Mouse (Mus musculus) myocyte (in vitro differentiated cells): ENCODE data around the gene Klhl3. TPM values are rescaled to one million over a fixed set of nuclear protein-coding genes. Genes with fewer than 3 reads are reported as not detected.

Experiments used
- H3K27me3 ChIP-seq: one replicate; pipeline ENCODE4 v1.6.1; 2011; ENCODE audit not compliant: control insufficient read depth, insufficient read depth, insufficient read length
- H3K36me3 ChIP-seq: one replicate; pipeline ENCODE4 v1.6.1; 2011; ENCODE audit not compliant: control insufficient read depth, insufficient read depth
- H3K4me2 ChIP-seq: one replicate; pipeline ENCODE4 v1.6.1; 2011; ENCODE audit warnings: low read depth, control low read depth
- H3K4me3 ChIP-seq: one replicate; pipeline ENCODE4 v1.5.1; 2011; ENCODE audit warnings: mild to moderate bottlenecking, control low read depth, moderate library complexity
- H3K79me2 ChIP-seq: one replicate; pipeline ENCODE4 v1.6.1; 2011; ENCODE audit not compliant: control insufficient read depth, insufficient read depth
- H3ac ChIP-seq: one replicate; pipeline ENCODE4 v1.6.1; 2011; ENCODE audit not compliant: control insufficient read depth, insufficient read length
- CEBPB ChIP-seq: IDR thresholded peaks from 2 replicates; pipeline ENCODE4 v1.6.1; 2011; ENCODE audit warnings: mild to moderate bottlenecking, moderate library complexity; ENCODE audit not compliant: poor library complexity, insufficient read depth, severe bottlenecking
- E2F4 ChIP-seq: IDR thresholded peaks from one replicate; pipeline ENCODE4 v1.6.1; 2011; ENCODE audit warnings: mild to moderate bottlenecking, control low read depth, moderate library complexity; ENCODE audit not compliant: insufficient read depth
- MAX ChIP-seq: IDR thresholded peaks from one replicate; pipeline ENCODE4 v1.6.1; 2011; ENCODE audit warnings: low read depth, mild to moderate bottlenecking, control low read depth
- MYOD1 ChIP-seq, 3 experiments: IDR thresholded peaks; one replicate each; pipeline ENCODE4 v1.6.1; 2011; ENCODE audit warnings: control low read depth in 2 of 3, low read depth in 2 of 3, mild to moderate bottlenecking in 2 of 3, moderate library complexity in 1 of 3; ENCODE audit not compliant: insufficient read length in 2 of 3, control insufficient read depth in 1 of 3
- MYOG ChIP-seq, 3 experiments: IDR thresholded peaks; one replicate each; pipeline ENCODE4 v1.6.1; 2011; ENCODE audit warnings: control low read depth in 2 of 3, low read depth in 2 of 3, mild to moderate bottlenecking in 2 of 3; ENCODE audit not compliant: insufficient read length in 2 of 3, control insufficient read depth in 1 of 3, insufficient read depth in 1 of 3
- POLR2A ChIP-seq: IDR thresholded peaks from one replicate; pipeline ENCODE4 v1.6.1; 2011; ENCODE audit warnings: low read depth, mild to moderate bottlenecking, control low read depth, moderate library complexity; ENCODE audit not compliant: insufficient read length
- POLR2AphosphoS2 ChIP-seq: IDR thresholded peaks from one replicate; pipeline ENCODE4 v1.6.1; 2011; ENCODE audit warnings: low read depth, control low read depth; ENCODE audit not compliant: insufficient read length
- REST ChIP-seq: IDR thresholded peaks from one replicate; pipeline ENCODE4 v1.6.1; 2011; ENCODE audit warnings: mild to moderate bottlenecking, control low read depth, moderate library complexity; ENCODE audit not compliant: insufficient read depth, insufficient read length
- SRF ChIP-seq: IDR thresholded peaks from one replicate; pipeline ENCODE4 v1.6.1; 2011; ENCODE audit warnings: low read depth; ENCODE audit not compliant: control insufficient read depth, insufficient read length
- TCF12 ChIP-seq: IDR thresholded peaks from one replicate; pipeline ENCODE4 v1.6.1; 2011; ENCODE audit warnings: mild to moderate bottlenecking, control low read depth; ENCODE audit not compliant: poor library complexity, insufficient read depth, severe bottlenecking
- TCF3 ChIP-seq: IDR thresholded peaks from one replicate; pipeline ENCODE4 v1.6.1; 2011; ENCODE audit warnings: low read depth, control low read depth; ENCODE audit not compliant: insufficient read length
- USF1 ChIP-seq: IDR thresholded peaks from one replicate; pipeline ENCODE4 v1.6.1; 2011; ENCODE audit warnings: low read depth, mild to moderate bottlenecking, control low read depth, moderate library complexity
- polyA plus RNA-seq: library from polyadenylated mRNA; unstranded; fragments of >200 nt; fragmentation: generic; extraction: Trizol; gene quantifications from one replicate; pipeline ENCODE4 v1.2.1, GENCODE M21; 2012; ENCODE audit warnings: missing spikeins

Klhl3 gene
- polyA plus RNA-seq, 1 experiment: 0.01 TPM

DNA sequence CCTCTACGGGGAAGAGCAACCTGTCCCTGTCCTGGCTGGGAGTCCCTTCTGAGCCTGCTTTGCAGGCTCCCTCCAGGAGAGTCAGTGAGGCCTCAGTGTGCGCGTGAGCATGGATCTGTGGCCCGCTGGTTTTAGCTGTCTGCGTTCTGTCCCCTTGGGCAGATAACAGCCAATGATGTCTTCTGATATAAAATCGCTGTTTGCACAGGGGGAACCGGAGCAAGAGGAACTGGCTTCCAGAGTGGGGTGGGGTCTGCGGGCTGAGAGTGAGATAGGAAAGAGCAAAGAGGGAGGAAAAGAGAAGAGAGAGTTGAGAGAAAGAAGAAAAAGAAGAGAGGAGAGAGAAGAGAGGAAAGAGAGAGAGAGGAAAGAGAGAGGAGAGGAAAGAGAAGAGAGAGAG, 43.6 kb upstream of the Klhl3 start:
- TF ChIP-seq USF1 (no peak), POLR2A (no peak), REST (no peak), E2F4 (no peak), TCF12 (no peak)
- Histone ChIP-seq H3K79me2 (no peaks in the 10 kb centered on the region), H3K4me2 (peak overlapping the region; percentile 77), H3ac (peak overlapping the region; percentile 26), H3K4me3 (peak overlapping the region; percentile 54), H3K27me3 (peaks cover 4% of the 10 kb centered on the region), H3K36me3 (no peaks in the 10 kb centered on the region)

DNA sequence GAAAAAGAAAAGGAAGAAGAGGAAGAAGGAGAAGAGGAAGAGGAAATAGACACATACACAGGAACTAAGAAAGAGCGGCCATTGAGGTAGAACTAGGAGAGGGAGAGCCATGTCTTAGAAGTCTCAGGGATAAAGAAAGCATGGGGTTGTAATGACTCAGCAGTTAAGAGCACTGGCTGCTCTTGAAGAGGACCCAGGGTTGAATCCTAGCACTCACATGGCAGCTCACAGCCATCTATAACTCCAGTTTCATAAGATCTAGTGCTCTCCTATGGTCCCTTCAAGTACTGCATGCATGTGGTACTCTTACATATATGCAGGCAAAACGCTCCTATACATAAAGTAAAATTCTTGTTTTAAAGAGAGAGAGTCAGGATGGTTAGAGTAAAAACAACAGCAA, 42.6 kb upstream of the Klhl3 start:
- Histone ChIP-seq H3K4me3 (no peak overlapping the region), H3K79me2 (no peaks in the 10 kb centered on the region), H3K27me3 (peaks cover 4% of the 10 kb centered on the region), H3ac (no peak overlapping the region), H3K4me2 (no peak overlapping the region), H3K36me3 (no peaks in the 10 kb centered on the region)
- TF ChIP-seq MYOG (IDR thresholded peaks at IDR 0.05; ENCODE audit: control insufficient read depth in 1 of 3, insufficient read depth in 1 of 3, insufficient read length in 2 of 3, low read depth in 2 of 3) (no peak), MAX (no peak), TCF3 (no peak), MYOD1 (IDR thresholded peaks at IDR 0.05; ENCODE audit: control insufficient read depth in 1 of 3, insufficient read length in 2 of 3, low read depth in 2 of 3) (no peak), POLR2A (no peak), REST (no peak), CEBPB (no peak), TCF12 (no peak), POLR2AphosphoS2 (no peak), SRF (no peak), E2F4 (no peak), USF1 (no peak)

DNA sequence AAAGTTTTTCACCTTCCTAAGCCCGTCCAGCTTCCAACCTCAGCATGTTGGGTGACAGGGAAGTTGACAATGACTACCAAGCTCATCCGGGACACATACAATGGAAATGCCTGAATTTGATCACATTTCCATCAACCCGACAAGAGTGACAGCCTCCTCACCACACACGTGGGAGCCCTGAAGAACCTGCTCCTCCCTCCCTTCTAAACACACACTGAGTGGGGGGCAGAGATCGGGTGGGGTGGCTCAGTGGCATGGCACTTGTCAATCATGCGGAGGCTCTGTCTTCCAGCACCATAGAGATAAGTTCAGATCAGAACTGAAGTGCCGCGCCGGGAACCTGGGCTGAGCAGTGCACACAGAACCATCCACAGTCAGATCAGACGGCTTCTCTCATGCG, 37.0 kb upstream of the Klhl3 start:
- Histone ChIP-seq H3K4me2 (no peak overlapping the region), H3K4me3 (no peak overlapping the region), H3K27me3 (peaks cover 8% of the 10 kb centered on the region), H3K79me2 (no peaks in the 10 kb centered on the region), H3ac (no peak overlapping the region), H3K36me3 (no peaks in the 10 kb centered on the region)
- TF ChIP-seq TCF3: no peak
- no peak for TF ChIP-seq CEBPB
- no peak for TF ChIP-seq E2F4
- no peak for TF ChIP-seq MYOG (IDR thresholded peaks at IDR 0.05; ENCODE audit: control insufficient read depth in 1 of 3, insufficient read depth in 1 of 3, insufficient read length in 2 of 3, low read depth in 2 of 3)
- no peak for TF ChIP-seq USF1
- no peak for TF ChIP-seq MYOD1 (IDR thresholded peaks at IDR 0.05; ENCODE audit: control insufficient read depth in 1 of 3, insufficient read length in 2 of 3, low read depth in 2 of 3)
- no peak for TF ChIP-seq POLR2AphosphoS2
- no peak for TF ChIP-seq MAX
- no peak for TF ChIP-seq TCF12
- no peak for TF ChIP-seq POLR2A
- TF ChIP-seq REST: no peak
- no peak for TF ChIP-seq SRF

DNA sequence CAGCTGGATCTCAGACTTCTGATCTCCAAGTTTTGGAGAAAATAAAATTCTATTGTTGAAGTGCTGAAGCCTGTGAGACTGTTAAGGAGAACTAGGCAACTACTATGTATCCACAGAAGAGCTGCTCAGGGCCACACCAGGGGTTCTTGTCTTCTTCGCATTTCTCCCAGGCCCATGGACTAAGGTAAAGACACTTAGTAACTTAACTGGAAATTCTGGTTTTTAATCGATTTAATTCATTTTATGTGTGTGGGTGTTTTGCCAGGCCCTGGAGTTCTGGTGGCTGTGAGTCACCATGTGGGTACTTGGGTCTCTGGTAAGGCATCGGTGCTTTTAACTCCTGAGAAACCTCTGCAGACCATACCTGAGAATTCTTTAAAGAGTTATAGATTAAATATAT, 36.2 kb upstream of the Klhl3 start:
- no peak overlapping the region for H3K4me2 ChIP-seq
- H3ac ChIP-seq: no peak overlapping the region
- no peak overlapping the region for H3K4me3 ChIP-seq
- H3K79me2 ChIP-seq: no peaks in the 10 kb centered on the region
- peaks cover 8% of the 10 kb centered on the region for H3K27me3 ChIP-seq
- TF ChIP-seq TCF3 (no peak), POLR2A (no peak), REST (no peak), CEBPB (no peak), MYOD1 (IDR thresholded peaks at IDR 0.05; ENCODE audit: control insufficient read depth in 1 of 3, insufficient read length in 2 of 3, low read depth in 2 of 3) (no peak), POLR2AphosphoS2 (no peak), MYOG (IDR thresholded peaks at IDR 0.05; ENCODE audit: control insufficient read depth in 1 of 3, insufficient read depth in 1 of 3, insufficient read length in 2 of 3, low read depth in 2 of 3) (no peak), USF1 (no peak), E2F4 (no peak), TCF12 (no peak), MAX (no peak), SRF (no peak)
- H3K36me3 ChIP-seq: no peaks in the 10 kb centered on the region

DNA sequence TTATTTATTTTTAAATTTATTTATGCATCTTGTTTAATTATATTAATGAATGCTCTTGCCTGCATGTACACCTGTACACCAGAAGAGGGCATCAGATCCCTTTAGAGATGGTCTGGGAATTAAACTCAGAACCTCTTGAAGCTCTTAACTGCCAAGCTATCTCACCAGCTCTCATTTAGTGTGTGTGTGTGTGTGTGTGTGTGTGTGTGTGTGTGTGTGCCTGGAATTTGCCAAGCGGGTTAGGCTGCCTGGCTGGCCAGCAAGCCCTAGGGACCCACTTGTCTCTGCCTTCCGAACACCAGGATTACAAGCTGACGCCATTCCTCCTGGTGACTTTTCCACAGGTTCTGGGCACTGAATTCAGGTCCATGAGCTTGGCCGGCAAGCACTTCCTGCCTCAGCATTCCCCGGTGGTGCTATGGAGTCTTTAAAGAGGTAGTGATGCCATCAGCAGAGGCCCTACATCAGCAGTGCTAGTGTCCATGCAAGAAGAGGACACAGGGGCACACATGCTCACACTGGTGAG, 35.7 kb upstream of the Klhl3 start:
- Histone ChIP-seq H3K4me3 (no peak overlapping the region), H3ac (no peak overlapping the region), H3K36me3 (no peaks in the 10 kb centered on the region), H3K27me3 (peaks cover 8% of the 10 kb centered on the region), H3K4me2 (peak overlapping the region; percentile 90), H3K79me2 (no peaks in the 10 kb centered on the region)
- TF ChIP-seq REST: no peak
- TF ChIP-seq MYOG (IDR thresholded peaks at IDR 0.05; ENCODE audit: control insufficient read depth in 1 of 3, insufficient read depth in 1 of 3, insufficient read length in 2 of 3, low read depth in 2 of 3): no peak
- no peak for TF ChIP-seq POLR2AphosphoS2
- TF ChIP-seq MYOD1 (IDR thresholded peaks at IDR 0.05; ENCODE audit: control insufficient read depth in 1 of 3, insufficient read length in 2 of 3, low read depth in 2 of 3): no peak
- no peak for TF ChIP-seq CEBPB
- TF ChIP-seq TCF12: no peak
- no peak for TF ChIP-seq USF1
- no peak for TF ChIP-seq MAX
- TF ChIP-seq E2F4: no peak
- no peak for TF ChIP-seq TCF3
- no peak for TF ChIP-seq POLR2A
